26 mouse cellular contexts compared by ENCODE assay signal in genomic region chr9:14674506-14674905, GRCm38 (mm10).
"Had no signal": no experiment of that assay in that cellular context is flagged by ENCODE, and none has a peak within 500 bp of the region (broad histone marks: within the 10 kb centered on the region; RNA-seq: fewer than 3 reads in every experiment).

No protein-coding gene starts in this region.

- DNase-seq: kidney, adult 11 months; kidney, adult 8-10 months; kidney, postnatal 10 days; layer of hippocampus, postnatal 36 days; liver; lung, adult 18-20 months; lung, postnatal 10 days; lung, postnatal 36 days; retina, postnatal 1 day; spleen, adult 18-20 months; thymus, adult 18-20 months; thymus, postnatal 36 days had no signal

- H3K27ac ChIP-seq: kidney, embryonic 15.5 days; left cerebral cortex, adult 2 months; limb, embryonic 13.5 days; liver, embryonic 12.5 days; liver, embryonic 15.5 days; midbrain, embryonic 10.5 days; midbrain, embryonic 13.5 days; neural tube, embryonic 13.5 days; stomach, embryonic 15.5 days had no signal

- H3K27me3 ChIP-seq: kidney, embryonic 15.5 days; limb, embryonic 13.5 days; liver, embryonic 12.5 days; liver, embryonic 15.5 days; lung, embryonic 15.5 days; midbrain, embryonic 13.5 days; neural tube, embryonic 13.5 days; stomach, embryonic 15.5 days had no signal

- H3K9ac ChIP-seq: kidney, embryonic 15.5 days; limb, embryonic 13.5 days; liver, embryonic 12.5 days; liver, embryonic 15.5 days; lung, embryonic 15.5 days; midbrain, embryonic 13.5 days; neural tube, embryonic 13.5 days; stomach, embryonic 15.5 days had no signal

- H3K36me3 ChIP-seq: kidney, embryonic 15.5 days; limb, embryonic 10.5 days; limb, embryonic 13.5 days; liver, embryonic 12.5 days; liver, embryonic 15.5 days; lung, embryonic 15.5 days; midbrain, embryonic 10.5 days; midbrain, embryonic 13.5 days; neural tube, embryonic 13.5 days; stomach, embryonic 15.5 days had no signal

- H3K4me2 ChIP-seq: kidney, embryonic 15.5 days; limb, embryonic 13.5 days; liver, embryonic 12.5 days; liver, embryonic 15.5 days; lung, embryonic 15.5 days; midbrain, embryonic 13.5 days; neural tube, embryonic 13.5 days; stomach, embryonic 15.5 days had no signal

- H3K4me3 ChIP-seq: kidney, embryonic 15.5 days; left cerebral cortex, adult 2 months; limb, embryonic 10.5 days; limb, embryonic 13.5 days; liver, embryonic 12.5 days; liver, embryonic 15.5 days; lung, embryonic 15.5 days; megakaryocyte, embryonic 14.5 days; midbrain, embryonic 10.5 days; midbrain, embryonic 13.5 days; myocyte; neural tube, embryonic 13.5 days; stomach, embryonic 15.5 days had no signal

- H3K4me1 ChIP-seq: liver, embryonic 12.5 days; liver, embryonic 15.5 days; megakaryocyte, embryonic 14.5 days; midbrain, embryonic 13.5 days; neural tube, embryonic 13.5 days; stomach, embryonic 15.5 days had no signal

- ATAC-seq: liver, embryonic 12.5 days; midbrain, embryonic 13.5 days; midbrain, embryonic 16.5 days had no signal

- H3K9me3 ChIP-seq: kidney, embryonic 15.5 days; limb, embryonic 10.5 days; liver, embryonic 12.5 days; liver, embryonic 15.5 days; lung, embryonic 15.5 days; midbrain, embryonic 13.5 days; stomach, embryonic 15.5 days had no signal
